Mouse (Mus musculus): Measurements from ENCODE around the gene Bcas3. TPM values are rescaled to one million over a fixed set of nuclear protein-coding genes. Genes with fewer than 3 reads are reported as not detected.

Bcas3 gene
- polyA plus RNA-seq, 1 experiment = 25.3 TPM

- peak; percentile 31; the same call in 1 of the 2 replicates for TF ChIP-seq CTCF (IDR thresholded peaks at IDR 0.05; ENCODE audit: extremely low read depth, insufficient read depth, insufficient read length, insufficient replicate concordance)
- TF ChIP-seq POLR2A (IDR thresholded peaks at IDR 0.05; ENCODE audit: low read depth, low read length) = no peak
- DNase-seq (ENCODE audit: low read depth in 1 of 2, low spot score in 2 of 2) = peak in 1 of 2 experiments; percentile 27
- Histone ChIP-seq H3K27me3 (ENCODE audit: control insufficient read depth, insufficient read depth, low read length) (no peaks in the 10 kb centered on the region), H3K36me3 (ENCODE audit: control insufficient read depth, insufficient read depth, low read length) (peaks cover 32% of the 10 kb centered on the region), H3K4me3 (ENCODE audit: extremely low read depth, insufficient read depth, insufficient read length) (no peak overlapping the region), H3K4me1 (ENCODE audit: control insufficient read depth, insufficient read depth, insufficient read length) (no peaks in the 10 kb centered on the region), H3K27ac (ENCODE audit: insufficient read depth, low read length) (no peak overlapping the region)
- WGBS = 67% methylated on average over 4 of the region's 4 CpGs
These were observed 18.2 kb upstream of the Bcas3 start for GRCm38 (mm10) chr11:85334778-85335177.

GRCm38 (mm10) chr11:85339173-85339831, 13.7 kb upstream of the Bcas3 start:
- DNase-seq (ENCODE audit: low read depth in 1 of 2, low spot score in 2 of 2) = no peak
- WGBS = 82% methylated on average over 6 of the region's 6 CpGs
- peaks cover 34% of the 10 kb centered on the region for H3K36me3 ChIP-seq (ENCODE audit: control insufficient read depth, insufficient read depth, low read length)
- no peak for TF ChIP-seq CTCF (IDR thresholded peaks at IDR 0.05; ENCODE audit: extremely low read depth, insufficient read depth, insufficient read length, insufficient replicate concordance)
- no peak for TF ChIP-seq POLR2A (IDR thresholded peaks at IDR 0.05; ENCODE audit: low read depth, low read length)
- no peak overlapping the region; the same call in 1 of the 2 replicates for H3K4me3 ChIP-seq (ENCODE audit: extremely low read depth, insufficient read depth, insufficient read length)
- H3K4me1 ChIP-seq (ENCODE audit: control insufficient read depth, insufficient read depth, insufficient read length) = no peaks in the 10 kb centered on the region
- H3K27ac ChIP-seq (ENCODE audit: insufficient read depth, low read length) = no peak overlapping the region
- no peaks in the 10 kb centered on the region for H3K27me3 ChIP-seq (ENCODE audit: control insufficient read depth, insufficient read depth, low read length)

GRCm38 (mm10) chr11:85340070-85340616, 12.8 kb upstream of the Bcas3 start:
- no peak overlapping the region for H3K4me3 ChIP-seq (ENCODE audit: extremely low read depth, insufficient read depth, insufficient read length)
- H3K36me3 ChIP-seq (ENCODE audit: control insufficient read depth, insufficient read depth, low read length) = peaks cover 32% of the 10 kb centered on the region
- DNase-seq (ENCODE audit: low read depth in 1 of 2, low spot score in 2 of 2) = no peak
- no peaks in the 10 kb centered on the region for H3K27me3 ChIP-seq (ENCODE audit: control insufficient read depth, insufficient read depth, low read length)
- TF ChIP-seq POLR2A (IDR thresholded peaks at IDR 0.05; ENCODE audit: low read depth, low read length) (no peak), CTCF (IDR thresholded peaks at IDR 0.05; ENCODE audit: extremely low read depth, insufficient read depth, insufficient read length, insufficient replicate concordance) (no peak)
- H3K27ac ChIP-seq (ENCODE audit: insufficient read depth, low read length) = no peak overlapping the region
- no peaks in the 10 kb centered on the region for H3K4me1 ChIP-seq (ENCODE audit: control insufficient read depth, insufficient read depth, insufficient read length)
- 89% methylated on average over 7 of the region's 7 CpGs for WGBS

- peaks cover 1% of the 10 kb centered on the region; the same call in 1 of the 2 replicates for H3K36me3 ChIP-seq (ENCODE audit: control insufficient read depth, insufficient read depth, low read length)
- 68% methylated on average over 4 of the region's 4 CpGs for WGBS
- no peaks in the 10 kb centered on the region for H3K27me3 ChIP-seq (ENCODE audit: control insufficient read depth, insufficient read depth, low read length)
- H3K27ac ChIP-seq (ENCODE audit: insufficient read depth, low read length) = no peak overlapping the region
- peak overlapping the region; percentile 90; the same call in 1 of the 2 replicates for H3K4me3 ChIP-seq (ENCODE audit: extremely low read depth, insufficient read depth, insufficient read length)
- no peak for DNase-seq (ENCODE audit: low read depth in 1 of 2, low spot score in 2 of 2)
- H3K4me1 ChIP-seq (ENCODE audit: control insufficient read depth, insufficient read depth, insufficient read length) = no peaks in the 10 kb centered on the region
- TF ChIP-seq POLR2A (IDR thresholded peaks at IDR 0.05; ENCODE audit: low read depth, low read length) (no peak), CTCF (IDR thresholded peaks at IDR 0.05; ENCODE audit: extremely low read depth, insufficient read depth, insufficient read length, insufficient replicate concordance) (no peak)
These were observed 852 bp downstream of the Bcas3 start for GRCm38 (mm10) chr11:85353819-85354218.

- H3K36me3 ChIP-seq (ENCODE audit: control insufficient read depth, insufficient read depth, low read length) = peaks cover 19% of the 10 kb centered on the region
These were observed 6.7 kb downstream of the Bcas3 start for GRCm38 (mm10) chr11:85359641-85360040.

GRCm38 (mm10) chr11:85361621-85362020, 8.7 kb downstream of the Bcas3 start:
- peaks cover 25% of the 10 kb centered on the region for H3K36me3 ChIP-seq (ENCODE audit: control insufficient read depth, insufficient read depth, low read length)
- H3K4me1 ChIP-seq (ENCODE audit: control insufficient read depth, insufficient read depth, insufficient read length) = no peaks in the 10 kb centered on the region
- TF ChIP-seq CTCF (IDR thresholded peaks at IDR 0.05; ENCODE audit: extremely low read depth, insufficient read depth, insufficient read length, insufficient replicate concordance) = no peak
- no peak for TF ChIP-seq POLR2A (IDR thresholded peaks at IDR 0.05; ENCODE audit: low read depth, low read length)
- no peaks in the 10 kb centered on the region for H3K27me3 ChIP-seq (ENCODE audit: control insufficient read depth, insufficient read depth, low read length)
- DNase-seq (ENCODE audit: low read depth in 1 of 2, low spot score in 2 of 2) = no peak
- H3K4me3 ChIP-seq (ENCODE audit: extremely low read depth, insufficient read depth, insufficient read length) = no peak overlapping the region
- 91% methylated on average over 8 of the region's 8 CpGs for WGBS
- no peak overlapping the region for H3K27ac ChIP-seq (ENCODE audit: insufficient read depth, low read length)

More at GRCm38 (mm10) chr11:85359641-85360040, 6.7 kb downstream of the Bcas3 start:
- no peak overlapping the region for H3K27ac ChIP-seq (ENCODE audit: insufficient read depth, low read length)
- no peak overlapping the region for H3K4me3 ChIP-seq (ENCODE audit: extremely low read depth, insufficient read depth, insufficient read length)
- H3K4me1 ChIP-seq (ENCODE audit: control insufficient read depth, insufficient read depth, insufficient read length) = no peaks in the 10 kb centered on the region
- DNase-seq (ENCODE audit: low read depth in 1 of 2, low spot score in 2 of 2) = no peak
- TF ChIP-seq CTCF (IDR thresholded peaks at IDR 0.05; ENCODE audit: extremely low read depth, insufficient read depth, insufficient read length, insufficient replicate concordance) (no peak), POLR2A (IDR thresholded peaks at IDR 0.05; ENCODE audit: low read depth, low read length) (no peak)
- 92% methylated on average over 6 of the region's 6 CpGs for WGBS
- H3K27me3 ChIP-seq (ENCODE audit: control insufficient read depth, insufficient read depth, low read length) = no peaks in the 10 kb centered on the region

- Histone ChIP-seq H3K4me1 (ENCODE audit: control insufficient read depth, insufficient read depth, insufficient read length) (no peaks in the 10 kb centered on the region), H3K4me3 (ENCODE audit: extremely low read depth, insufficient read depth, insufficient read length) (no peak overlapping the region), H3K27me3 (ENCODE audit: control insufficient read depth, insufficient read depth, low read length) (no peaks in the 10 kb centered on the region), H3K27ac (ENCODE audit: insufficient read depth, low read length) (no peak overlapping the region), H3K36me3 (ENCODE audit: control insufficient read depth, insufficient read depth, low read length) (peaks cover 24% of the 10 kb centered on the region)
- DNase-seq (ENCODE audit: low read depth in 1 of 2, low spot score in 2 of 2) = no peak
- TF ChIP-seq CTCF (IDR thresholded peaks at IDR 0.05; ENCODE audit: extremely low read depth, insufficient read depth, insufficient read length, insufficient replicate concordance) (no peak), POLR2A (IDR thresholded peaks at IDR 0.05; ENCODE audit: low read depth, low read length) (no peak)
- WGBS = 87% methylated on average over 3 of the region's 3 CpGs
These were observed 13.2 kb downstream of the Bcas3 start for GRCm38 (mm10) chr11:85366168-85366567.
